Mouse (Mus musculus) brain, embryonic 18.5 days (tissue): ENCODE measurements around the gene Fndc9.

Experiments
- DNase-seq: peaks from one replicate; pipeline ENCODE4 v3.0.0-alpha.2; 2012; ENCODE audit warnings: low read depth, low spot score

The Fndc9 gene

DNA sequence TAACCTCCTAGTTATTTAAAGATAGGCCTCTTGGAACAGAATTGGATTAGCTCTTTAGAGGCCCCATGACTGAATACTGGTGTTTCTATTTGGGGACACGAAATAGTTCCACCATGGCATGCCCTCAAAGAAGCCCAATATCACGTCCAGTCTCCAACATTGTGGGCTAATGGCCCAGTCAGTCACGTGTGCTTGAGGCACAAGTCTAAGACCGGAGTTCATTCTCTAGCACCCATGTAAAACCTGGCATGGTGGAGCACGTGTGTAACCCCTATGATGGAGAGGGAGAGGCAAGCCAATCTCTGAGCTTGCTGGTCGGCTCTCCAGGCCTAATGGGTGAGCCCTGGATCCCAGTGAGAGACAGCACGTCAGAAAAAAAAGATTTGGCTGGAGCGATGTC, 40.8 kb downstream of the Fndc9 start:
- no peak for DNase-seq

DNA sequence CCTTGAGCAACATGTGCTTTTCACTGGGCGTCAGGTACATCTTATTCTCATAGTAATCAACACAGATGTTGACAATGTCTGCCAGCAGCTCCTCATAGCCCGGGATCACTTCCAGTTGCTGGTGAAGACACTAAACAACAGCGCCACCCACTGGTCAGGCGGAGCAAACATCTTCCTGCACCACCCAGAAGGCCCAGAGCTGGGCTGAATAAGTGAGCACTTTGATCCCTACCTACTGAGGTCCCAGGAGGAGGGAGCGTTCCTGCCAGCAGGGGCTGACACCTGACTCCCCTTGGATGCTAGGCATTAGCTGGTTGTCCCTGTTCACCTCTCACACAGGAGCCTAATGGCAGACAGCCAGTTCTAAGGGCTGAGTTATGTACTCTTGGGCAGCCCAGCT, 41.4 kb downstream of the Fndc9 start:
- DNase-seq, result no peak

DNA sequence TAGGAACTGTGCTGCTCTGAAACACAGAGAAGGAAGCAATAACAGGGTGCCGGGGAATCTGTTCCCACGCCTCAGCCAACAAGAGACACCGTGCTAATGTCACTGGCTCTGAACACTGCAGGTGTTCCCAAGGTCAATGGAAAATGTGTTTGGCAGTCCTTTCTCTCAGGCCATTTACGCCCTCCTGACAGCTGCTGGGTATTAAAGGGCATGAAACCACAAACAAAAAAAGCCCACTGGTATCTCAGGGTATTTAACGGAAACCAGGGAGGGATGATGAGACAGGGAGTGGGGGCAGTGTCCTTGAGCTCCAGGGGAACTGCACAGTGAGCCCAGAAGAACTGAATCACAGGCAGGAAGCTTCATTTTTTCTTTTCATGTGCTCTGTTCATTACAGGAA, 42.8 kb downstream of the Fndc9 start:
- no peak for DNase-seq

DNA sequence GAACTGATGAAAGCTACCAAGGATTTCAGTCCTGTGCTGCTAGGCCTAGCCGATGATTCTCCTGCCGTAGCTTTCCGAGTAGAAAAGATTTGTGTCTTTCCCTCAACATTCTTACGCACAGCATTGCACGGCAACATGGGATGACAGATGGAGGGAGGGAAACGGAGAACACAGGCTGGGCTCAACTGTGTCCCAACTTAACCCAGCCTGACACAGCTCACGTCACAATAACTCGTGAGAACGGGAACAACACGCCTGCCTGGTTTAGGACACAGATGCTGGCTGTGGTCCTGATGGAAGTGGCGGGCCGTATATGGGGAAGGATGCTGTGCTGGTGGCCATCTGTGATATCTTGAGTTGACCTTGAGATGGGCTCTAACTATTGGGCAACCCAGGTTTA, 43.4 kb downstream of the Fndc9 start:
- no peak for DNase-seq

DNA sequence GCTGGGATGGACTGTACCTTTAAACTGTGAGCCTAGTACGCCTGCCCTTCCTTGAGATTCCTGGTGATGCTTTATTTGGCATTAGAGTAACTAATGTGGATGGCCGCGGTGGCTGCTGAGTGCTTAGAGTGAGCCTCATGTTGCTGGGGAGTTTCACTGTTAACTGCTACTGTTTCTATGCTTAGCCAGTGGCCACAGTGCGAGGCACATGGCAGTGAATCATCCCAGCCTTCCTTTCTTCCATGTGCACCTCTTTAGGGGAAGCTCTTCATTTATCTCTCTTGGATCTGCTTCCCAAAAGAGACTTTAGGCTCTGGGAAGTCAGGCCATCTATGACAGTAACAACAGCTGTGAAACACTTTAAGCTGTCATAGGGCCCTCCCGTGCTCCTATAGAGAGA, 47.3 kb downstream of the Fndc9 start:
- DNase-seq, result no peak

DNA sequence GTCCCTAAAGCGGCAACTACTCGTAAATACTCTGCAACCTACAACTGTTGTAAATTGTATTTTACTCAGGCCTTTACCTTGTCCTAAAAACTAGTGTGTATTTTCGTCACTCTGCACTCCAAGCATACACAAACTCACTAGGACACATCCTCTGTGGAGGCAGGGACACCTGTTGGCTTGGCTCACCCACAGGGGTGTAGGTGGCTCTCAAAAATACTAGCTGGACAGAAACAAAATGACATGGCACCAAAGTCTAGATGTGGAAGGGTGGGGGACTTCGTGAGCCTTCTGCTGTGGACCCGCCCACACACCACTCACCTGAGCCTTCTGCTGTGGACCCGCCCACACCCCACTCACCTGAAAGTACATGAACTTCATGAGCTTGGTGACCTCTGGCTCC, 48.5 kb downstream of the Fndc9 start:
- DNase-seq, result no peak

DNA sequence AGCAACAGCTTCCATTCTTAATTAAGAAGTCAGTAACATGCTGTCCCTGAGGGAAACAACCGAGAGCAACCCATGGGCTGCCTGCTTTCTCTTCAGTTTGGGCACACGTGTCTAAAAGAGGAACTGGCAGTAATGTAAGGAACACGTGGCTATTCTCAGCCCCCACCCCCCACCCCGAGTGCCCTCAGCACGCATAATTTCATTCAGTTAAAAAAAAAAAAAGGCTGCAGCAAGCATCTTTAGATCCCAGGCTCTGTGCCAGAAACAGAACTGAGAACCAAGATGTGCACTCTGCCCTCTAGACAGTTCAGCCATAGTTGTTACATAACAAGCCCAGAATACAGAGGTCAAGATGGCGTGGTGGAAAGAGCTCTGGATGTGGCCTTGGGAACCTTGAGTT, 51.5 kb downstream of the Fndc9 start:
- DNase-seq, result no peak

DNA sequence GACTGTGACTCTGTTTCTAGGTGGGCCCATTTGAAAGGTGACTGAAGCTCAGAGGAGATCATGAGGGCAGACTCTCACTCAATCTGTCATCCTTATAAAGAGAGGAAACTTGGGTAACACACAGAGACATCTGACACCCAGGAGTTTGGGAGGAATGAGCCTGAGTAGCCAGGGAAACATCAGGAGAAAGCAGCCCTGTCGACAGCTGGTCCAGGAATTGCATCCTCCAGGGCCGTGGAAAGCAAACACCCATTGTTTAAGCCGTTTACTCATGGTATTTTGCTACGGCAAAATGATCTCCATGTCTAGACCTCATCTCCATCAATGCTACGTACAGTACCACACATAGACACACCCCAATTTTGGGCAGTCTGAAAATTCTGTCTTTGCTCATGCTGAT, 52.8 kb downstream of the Fndc9 start:
- no peak for DNase-seq

DNA sequence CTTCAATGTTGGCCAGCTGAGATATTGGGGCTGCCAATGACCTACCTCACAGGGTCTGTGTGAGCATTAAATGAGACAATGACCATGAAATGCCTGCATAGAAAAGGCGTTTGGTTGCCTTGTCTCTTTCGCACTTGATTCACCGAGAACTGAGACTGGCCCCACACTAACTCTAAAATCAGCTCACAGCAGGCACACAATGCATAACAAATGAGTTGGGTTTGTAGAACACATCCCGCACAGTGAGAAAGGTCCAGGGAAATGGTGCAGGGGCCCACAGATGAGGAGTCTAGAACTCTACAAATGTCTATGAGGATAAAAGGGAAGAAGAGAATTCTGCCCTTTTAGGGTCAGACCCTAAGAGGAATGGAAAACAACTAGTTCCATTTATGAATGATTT, 53.7 kb downstream of the Fndc9 start:
- no peak for DNase-seq
